Mouse (Mus musculus) layer of hippocampus, adult 9-11 months (tissue): Measurements from ENCODE around the gene Dpy19l3.
A peak's percentile ranks its signal among the peaks of the same experiment; 100 is the strongest.

Experiments used
- DNase-seq: peaks from one replicate; pipeline ENCODE4 v3.0.0; 2022

Dpy19l3 gene

GRCm38 (mm10) chr7:35747397-35747964 is 6.8 kb downstream of the Dpy19l3 start:
- DNase-seq = no peak

DNA sequence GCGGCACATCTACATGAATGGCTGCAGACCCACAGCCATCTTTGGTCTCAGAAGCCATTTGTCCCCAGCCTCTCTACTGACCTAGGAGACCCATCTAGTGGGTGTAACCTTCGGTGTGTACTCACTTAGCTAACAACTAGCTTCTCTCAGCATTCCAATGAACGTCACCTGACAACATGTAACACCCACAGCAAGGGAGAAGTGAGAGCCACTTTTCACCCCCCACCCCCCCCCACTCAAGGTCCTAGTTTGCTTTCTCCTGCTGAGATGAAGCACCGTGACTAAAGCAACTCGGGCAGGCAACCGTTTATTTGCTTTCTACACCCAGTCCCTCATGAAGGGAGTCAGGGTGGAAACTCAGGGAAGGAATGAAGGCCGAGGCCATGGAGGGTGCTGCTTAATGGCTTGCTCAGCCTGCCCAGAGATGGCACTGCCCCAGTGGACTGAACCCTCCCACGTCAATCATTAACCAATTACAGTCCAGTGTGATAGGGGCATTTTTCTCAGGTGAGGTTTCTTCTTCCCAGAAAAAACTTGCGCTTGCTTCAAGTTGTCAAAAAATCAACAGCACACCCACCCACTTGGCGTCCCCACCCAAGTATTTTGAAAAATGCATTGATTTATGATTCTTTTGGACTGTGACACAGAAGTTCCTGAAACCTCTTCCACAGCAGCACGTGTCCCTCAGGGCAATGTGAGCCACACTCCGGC is 7.4 kb downstream of the Dpy19l3 start:
- DNase-seq = no peak

GRCm38 (mm10) chr7:35745281-35745702 is 9.0 kb downstream of the Dpy19l3 start:
- DNase-seq = no peak

DNA sequence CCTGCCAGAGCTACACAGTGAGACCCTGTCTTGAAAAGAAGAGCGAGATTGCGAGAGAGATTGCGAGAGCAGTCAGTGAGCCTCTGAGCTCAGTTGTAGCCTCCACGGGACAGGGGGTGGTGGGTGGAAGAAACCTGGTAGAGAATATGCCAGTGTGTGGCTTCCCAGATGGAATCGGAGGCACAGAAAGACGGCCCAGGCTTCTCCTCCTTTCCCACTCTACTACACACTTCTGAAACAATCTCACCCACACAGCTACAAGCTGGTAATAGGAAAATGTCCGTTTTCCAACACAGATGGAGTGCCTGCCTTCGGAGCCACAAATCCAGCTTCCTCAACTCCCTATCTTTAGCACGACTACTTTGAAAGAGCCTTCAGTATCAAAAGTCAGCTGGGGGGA is 9.5 kb downstream of the Dpy19l3 start:
- DNase-seq = peak; percentile 90

GRCm38 (mm10) chr7:35742310-35742709 is 11.9 kb downstream of the Dpy19l3 start:
- no peak for DNase-seq

DNA sequence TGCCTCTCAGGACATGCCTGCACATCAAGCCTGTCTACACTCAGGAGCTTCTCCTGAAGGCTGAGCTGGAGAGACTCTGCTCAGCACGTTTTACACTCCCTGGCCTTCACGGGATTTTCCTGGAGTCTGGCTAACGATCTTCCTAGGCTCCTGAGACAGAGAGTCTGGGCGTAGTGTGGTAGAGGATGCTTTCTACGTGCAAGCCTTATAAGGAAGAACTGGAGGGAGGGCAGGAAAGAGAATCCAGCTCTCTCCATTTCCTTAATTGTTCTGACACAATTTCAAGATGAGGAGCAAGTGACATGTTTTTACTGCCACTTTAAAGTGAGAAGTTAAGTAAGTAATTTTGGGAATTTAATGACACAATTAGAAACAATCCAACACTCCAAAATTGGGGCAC is 12.4 kb downstream of the Dpy19l3 start:
- DNase-seq = no peak

GRCm38 (mm10) chr7:35740489-35741230 is 13.6 kb downstream of the Dpy19l3 start:
- peak; percentile 37 for DNase-seq

DNA sequence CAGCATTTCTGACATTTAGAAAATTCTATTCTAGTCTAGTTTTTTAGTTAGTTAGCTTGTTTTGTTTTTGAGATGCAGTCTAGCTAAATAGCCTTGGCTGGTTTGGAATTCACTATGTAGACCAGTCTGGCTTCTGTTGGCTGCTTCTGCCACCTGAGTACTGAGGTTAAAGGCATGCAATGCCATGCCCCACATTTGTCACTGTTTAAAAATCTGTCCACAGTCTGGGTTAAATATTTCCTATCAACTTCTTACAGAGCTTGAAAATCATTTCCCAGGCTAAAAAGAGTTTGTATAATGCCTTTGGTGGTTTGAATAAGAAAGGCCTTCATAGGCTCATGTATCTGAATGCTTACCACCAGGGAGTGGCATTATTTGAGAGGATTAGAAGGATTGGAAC is 15.4 kb downstream of the Dpy19l3 start:
- no peak for DNase-seq

- peak; percentile 39 for DNase-seq
These were observed 20.8 kb downstream of the Dpy19l3 start for GRCm38 (mm10) chr7:35733313-35734050.

DNA sequence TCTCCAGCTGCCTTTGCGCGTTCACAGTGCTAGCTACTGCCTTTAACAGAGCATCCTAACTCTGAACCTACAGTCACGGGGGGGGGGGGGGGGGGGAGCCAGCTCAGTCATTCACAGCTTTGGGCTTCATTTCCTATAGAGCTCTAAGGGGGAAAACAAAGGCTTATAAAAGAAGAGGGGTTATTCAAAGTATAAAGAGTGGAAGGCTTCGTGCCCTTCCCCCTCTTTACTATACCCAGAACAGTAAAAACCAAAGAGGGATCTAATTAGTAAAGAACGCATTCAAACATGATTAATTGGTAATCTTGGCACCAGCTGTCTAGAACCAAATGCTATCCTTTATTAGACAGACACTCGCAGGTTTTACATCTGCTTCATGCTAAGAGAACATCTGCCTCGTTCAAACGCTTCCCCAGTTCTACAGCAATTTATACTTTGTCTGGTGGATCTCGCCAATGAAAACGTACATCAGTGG is 21.6 kb downstream of the Dpy19l3 start:
- DNase-seq = no peak

DNA sequence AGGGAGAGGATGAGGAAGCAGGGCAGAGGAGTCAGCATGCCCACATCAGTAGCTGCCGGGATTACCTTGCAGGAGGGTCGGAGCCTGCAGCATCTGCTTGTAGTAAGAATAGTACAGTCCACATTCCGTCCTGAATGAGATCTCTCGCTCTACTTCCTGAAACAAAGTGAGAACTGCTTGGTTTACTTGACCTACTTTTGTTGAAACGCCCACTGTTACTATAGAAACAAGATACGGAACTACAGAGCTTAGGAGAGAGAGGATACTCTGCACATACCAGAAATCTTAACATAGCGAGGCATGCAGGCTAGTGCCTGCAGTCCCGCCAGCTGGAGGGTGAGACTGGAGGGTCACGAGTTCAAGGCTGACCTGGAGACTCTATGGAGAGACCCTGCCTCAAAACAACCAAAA is 24.6 kb downstream of the Dpy19l3 start:
- DNase-seq = no peak

DNA sequence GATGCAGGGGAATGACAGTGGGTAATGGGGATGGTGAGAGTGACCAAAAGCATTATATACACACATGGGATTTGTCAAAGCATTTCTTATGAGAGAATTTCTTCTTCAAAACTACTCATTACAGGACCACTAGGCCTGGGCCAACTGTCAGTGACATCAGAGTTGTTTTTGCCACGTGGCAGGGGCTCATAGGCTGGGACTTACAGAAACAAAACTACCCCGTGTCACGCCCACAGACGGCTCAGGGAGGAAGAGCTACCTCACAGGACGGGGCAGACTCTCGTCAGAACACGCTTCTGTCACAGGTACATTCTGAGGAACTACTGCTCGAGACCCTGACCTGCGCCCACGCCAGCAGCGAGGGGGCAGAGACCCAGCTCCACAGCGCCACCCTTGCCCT is 25.9 kb downstream of the Dpy19l3 start:
- DNase-seq = no peak

- no peak for DNase-seq
These were observed 31.2 kb downstream of the Dpy19l3 start for GRCm38 (mm10) chr7:35723035-35723434.

DNA sequence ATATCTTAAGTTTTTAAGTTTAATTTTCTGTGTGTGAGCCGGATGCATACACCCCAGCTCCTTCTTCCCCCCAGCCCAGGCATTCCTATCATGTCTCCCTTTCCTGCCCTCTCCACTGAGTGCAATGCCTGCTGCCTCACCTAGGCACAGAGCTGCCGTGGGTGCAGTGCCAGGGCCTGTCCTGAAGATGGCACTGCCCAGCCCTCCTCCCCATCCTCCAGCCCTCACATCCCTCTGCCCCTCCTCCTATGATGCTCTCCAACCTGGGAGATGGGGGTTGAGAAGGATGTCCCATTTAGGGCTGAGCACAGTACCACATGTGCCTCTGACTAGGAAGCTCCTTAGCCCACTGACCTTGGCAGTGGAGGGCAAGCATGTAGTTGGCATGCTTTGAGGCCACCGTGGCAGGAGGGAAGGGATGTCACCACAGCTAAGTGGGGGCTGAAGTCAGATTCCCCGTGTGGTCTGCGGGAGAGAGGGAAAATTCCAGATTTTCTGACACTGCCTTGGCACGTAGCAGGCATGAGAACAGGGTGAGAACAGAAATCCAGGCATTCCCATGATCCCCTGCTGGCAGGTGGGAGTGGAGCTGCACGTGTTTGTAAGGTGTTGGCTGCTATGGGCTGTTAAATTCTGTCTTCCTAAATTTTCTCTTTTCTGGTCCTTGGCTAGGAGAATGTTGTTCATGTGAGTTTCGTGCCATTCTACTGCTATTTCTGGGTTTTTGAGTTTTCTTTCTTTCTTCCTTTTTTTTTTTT is 35.7 kb downstream of the Dpy19l3 start:
- no peak for DNase-seq

DNA sequence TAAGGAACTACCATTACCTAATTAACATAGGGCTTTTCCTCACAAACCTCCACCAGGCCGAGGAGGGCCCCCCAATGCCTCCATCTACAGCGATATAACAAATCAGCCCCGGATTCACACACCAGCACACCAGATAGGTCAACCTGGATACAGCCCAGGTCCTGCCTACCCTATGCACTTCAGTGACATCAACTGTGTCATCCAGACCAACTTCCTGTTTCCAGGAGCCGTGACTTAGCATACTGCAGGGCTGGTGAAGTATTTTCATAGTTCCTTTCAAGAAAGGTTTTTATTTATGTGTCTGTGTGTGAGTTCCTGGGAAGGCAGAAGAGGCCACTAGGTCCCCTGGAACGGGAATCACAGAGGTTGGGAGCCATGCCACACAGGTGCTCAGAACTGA is 43.9 kb downstream of the Dpy19l3 start:
- no peak for DNase-seq

DNA sequence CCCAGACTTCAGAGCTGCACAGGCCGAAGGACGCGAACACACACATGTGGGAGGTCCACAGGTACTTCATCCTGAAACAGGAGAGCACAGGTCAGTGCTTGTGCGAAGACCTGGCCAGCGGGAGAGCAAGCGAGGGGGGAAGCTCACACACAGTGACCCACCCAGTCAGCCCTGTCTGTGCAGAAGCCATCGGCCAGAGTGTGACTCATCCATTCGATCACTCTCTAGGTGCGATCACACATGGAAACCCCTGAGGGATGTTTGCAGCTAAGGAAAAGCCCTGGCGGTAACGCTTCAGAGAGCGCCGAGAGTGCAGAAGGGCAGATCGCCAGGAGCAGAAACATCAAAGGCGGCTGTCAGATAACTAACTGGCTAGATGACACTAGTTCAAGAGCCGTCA is 46.2 kb downstream of the Dpy19l3 start:
- DNase-seq = no peak

GRCm38 (mm10) chr7:35699005-35699404 is 55.2 kb downstream of the Dpy19l3 start:
- no peak for DNase-seq

- DNase-seq = no peak
These were observed 56.2 kb downstream of the Dpy19l3 start for GRCm38 (mm10) chr7:35698073-35698472.

- no peak for DNase-seq
These were observed 61.6 kb downstream of the Dpy19l3 start for GRCm38 (mm10) chr7:35692641-35693040.

DNA sequence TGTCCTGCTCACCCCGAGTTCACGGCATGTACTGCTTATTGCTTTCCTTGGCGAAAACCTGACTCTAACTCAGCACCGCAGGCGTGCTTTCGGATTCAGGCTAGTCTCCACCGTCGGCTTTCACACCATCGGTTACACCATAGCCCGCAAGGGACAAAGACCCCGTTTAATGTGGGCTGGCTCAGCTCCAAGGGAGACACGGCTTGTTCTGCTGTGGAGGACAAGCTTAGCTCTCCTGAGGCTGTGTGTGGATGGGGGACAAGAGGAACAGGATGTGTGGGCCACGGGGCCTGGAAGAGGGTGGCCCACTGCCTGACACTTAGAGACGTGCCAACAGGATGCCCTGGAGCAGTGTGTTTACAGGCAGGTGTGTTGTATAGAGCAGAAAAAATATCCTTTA is 62.1 kb downstream of the Dpy19l3 start:
- DNase-seq = no peak

GRCm38 (mm10) chr7:35688781-35689349 is 65.4 kb downstream of the Dpy19l3 start:
- DNase-seq = no peak

DNA sequence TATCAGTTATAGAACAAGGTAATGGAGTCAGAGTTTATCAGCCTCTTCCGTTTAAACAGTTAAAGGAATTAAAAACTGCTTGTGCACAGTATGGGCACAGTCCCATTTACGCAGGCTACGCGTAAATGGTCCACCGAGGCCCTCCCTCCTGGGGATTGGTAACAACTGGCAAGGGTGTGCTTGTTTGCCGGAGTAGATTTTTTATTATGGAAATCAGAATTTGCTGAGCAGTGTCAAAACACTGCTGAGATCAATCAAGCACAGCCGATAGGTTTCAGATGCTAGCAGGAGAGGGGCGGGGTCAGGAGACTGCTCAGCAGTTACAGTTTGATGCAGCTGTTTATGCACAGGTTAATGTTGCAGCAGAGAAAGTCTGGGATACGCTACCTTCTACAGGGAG is 66.0 kb downstream of the Dpy19l3 start:
- no peak for DNase-seq
